Mouse (Mus musculus) lung, postnatal 25 days (tissue): Measurements from ENCODE around the gene Itgb1bp1.

Source experiments
- DNase-seq: peaks from one replicate; pipeline ENCODE4 v3.0.0; 2022; ENCODE audit warnings: low spot score

Itgb1bp1 gene

GRCm38 (mm10) chr12:21244375-21244960, 41.6 kb downstream of the Itgb1bp1 start:
- DNase-seq = no peak

GRCm38 (mm10) chr12:21241965-21242364, 44.1 kb downstream of the Itgb1bp1 start:
- no peak for DNase-seq

GRCm38 (mm10) chr12:21234560-21234959, 51.5 kb downstream of the Itgb1bp1 start:
- no peak for DNase-seq

- DNase-seq = no peak
Observed at GRCm38 (mm10) chr12:21233727-21234126, 52.4 kb downstream of the Itgb1bp1 start.

GRCm38 (mm10) chr12:21229076-21229918, 56.8 kb downstream of the Itgb1bp1 start:
- DNase-seq = peak; percentile 63

- DNase-seq = no peak
Observed at GRCm38 (mm10) chr12:21228650-21229049, 57.4 kb downstream of the Itgb1bp1 start.

- DNase-seq = peak; percentile 91
Observed at GRCm38 (mm10) chr12:21227076-21227980, 58.8 kb downstream of the Itgb1bp1 start.

- DNase-seq = no peak
Observed at GRCm38 (mm10) chr12:21226316-21226715, 59.8 kb downstream of the Itgb1bp1 start.

GRCm38 (mm10) chr12:21225358-21225757, 60.7 kb downstream of the Itgb1bp1 start:
- DNase-seq = peak; percentile 62

GRCm38 (mm10) chr12:21223923-21224322, 62.2 kb downstream of the Itgb1bp1 start:
- DNase-seq = no peak

GRCm38 (mm10) chr12:21220596-21220995, 65.5 kb downstream of the Itgb1bp1 start:
- no peak for DNase-seq

- no peak for DNase-seq
Observed at GRCm38 (mm10) chr12:21217776-21218444, 68.2 kb downstream of the Itgb1bp1 start.

GRCm38 (mm10) chr12:21214551-21215165, 71.4 kb downstream of the Itgb1bp1 start:
- no peak for DNase-seq

GRCm38 (mm10) chr12:21212876-21213275, 73.2 kb downstream of the Itgb1bp1 start:
- no peak for DNase-seq

- DNase-seq = no peak
Observed at GRCm38 (mm10) chr12:21209273-21209672, 76.8 kb downstream of the Itgb1bp1 start.

- DNase-seq = no peak
Observed at GRCm38 (mm10) chr12:21208172-21208795, 77.8 kb downstream of the Itgb1bp1 start.

GRCm38 (mm10) chr12:21207422-21207821, 78.7 kb downstream of the Itgb1bp1 start:
- no peak for DNase-seq

GRCm38 (mm10) chr12:21205799-21206198, 80.3 kb downstream of the Itgb1bp1 start:
- DNase-seq = no peak

GRCm38 (mm10) chr12:21204701-21205312, 81.3 kb downstream of the Itgb1bp1 start:
- peak; percentile 49 for DNase-seq

- no peak for DNase-seq
Observed at GRCm38 (mm10) chr12:21201485-21202269, 84.4 kb downstream of the Itgb1bp1 start.
